Mouse (Mus musculus) inflammation-experienced regulatory T-cells, adult 6 months (primary cell): ENCODE data around the gene Mup2. TPM values are rescaled to one million over a fixed set of nuclear protein-coding genes. Genes with fewer than 3 reads are reported as not detected.
"Not testable (repeated sequence)": the region's sequence is repeated elsewhere in the genome, so short reads cannot be mapped to it uniquely, and the experiment has no call there.

Source experiments
- ATAC-seq: one replicate; pipeline ENCODE4 v1.8.0; 2017
- polyA plus RNA-seq, 3 experiments: library from polyadenylated mRNA; unstranded; fragments of 100-300 nt; shearing (Covaris generic); gene quantifications; one replicate each; pipeline ENCODE4 v1.2.1; 2017

The Mup2 gene
- polyA plus RNA-seq, result not detected

DNA sequence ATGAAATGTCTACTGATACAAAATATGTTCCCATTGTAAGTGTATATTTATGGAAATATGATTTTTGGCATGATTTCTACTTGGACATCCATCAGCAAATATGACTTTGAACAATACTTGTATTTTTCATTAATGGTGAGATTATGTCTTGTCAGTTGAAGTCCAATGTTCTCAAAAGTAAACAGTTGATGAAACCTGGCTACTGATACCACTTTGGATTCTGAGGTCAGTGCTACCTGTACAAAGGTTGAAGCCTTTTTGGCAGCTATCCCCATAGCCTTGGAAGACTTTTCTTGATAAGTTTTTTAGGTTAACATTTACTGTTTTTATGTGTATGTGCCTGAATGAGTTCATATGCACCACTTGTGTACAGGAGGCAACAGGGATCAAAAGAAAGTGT lies at the start of gene Mup2:
Gene Mup2, minus strand, starts transcription at position 101 of the 400 bp plus-strand sequence.
- ATAC-seq, result not testable (repeated sequence)

Other genes starting within 250 kb of the Mup2 start
- under 1 TPM; 0.19 to 0.33 (median 0.20) TPM for gene Slc46a2, start 239.2 kb downstream of the Mup2 start, polyA plus RNA-seq
- gene Mup4, start 193.6 kb downstream of the Mup2 start, polyA plus RNA-seq, result not detected
- not detected for gene Mup6, start 190.0 kb downstream of the Mup2 start, polyA plus RNA-seq
- not detected for gene Mup7, start 83.8 kb downstream of the Mup2 start, polyA plus RNA-seq
- gene Mup8, start 68.3 kb upstream of the Mup2 start, polyA plus RNA-seq, result not detected